Mouse (Mus musculus): ENCODE data around the gene Nrgn. TPM values are rescaled to one million over a fixed set of nuclear protein-coding genes. Genes with fewer than 3 reads are reported as not detected.

Nrgn gene
- polyA plus RNA-seq, 1 experiment, result 66.0 TPM

- Histone ChIP-seq H3K4me3 (replicated peaks; ENCODE audit: insufficient read depth, low read depth, low read length) (no peak overlapping the region), H3K27ac (ENCODE audit: insufficient read depth, low read length) (no peak overlapping the region), H3K4me1 (ENCODE audit: control insufficient read depth, insufficient read depth, low read length) (no peaks in the 10 kb centered on the region), H3K27me3 (ENCODE audit: control insufficient read depth, insufficient read depth, low read length) (no peaks in the 10 kb centered on the region)
- WGBS, result 80% methylated on average over 4 of the region's 4 CpGs
- DNase-seq, result no peak
- TF ChIP-seq CTCF (IDR thresholded peaks at IDR 0.05; ENCODE audit: borderline replicate concordance, insufficient read depth, low read depth, low read length) (no peak), POLR2A (IDR thresholded peaks at IDR 0.05; ENCODE audit: borderline replicate concordance, insufficient read depth, low read length) (no peak)
These were observed 34.0 kb upstream of the Nrgn start for GRCm38 (mm10) chr9:37586718-37587117.

- Histone ChIP-seq H3K4me1 (ENCODE audit: control insufficient read depth, insufficient read depth, low read length) (no peaks in the 10 kb centered on the region), H3K27me3 (ENCODE audit: control insufficient read depth, insufficient read depth, low read length) (no peaks in the 10 kb centered on the region), H3K4me3 (replicated peaks; ENCODE audit: insufficient read depth, low read depth, low read length) (no peak overlapping the region), H3K27ac (ENCODE audit: insufficient read depth, low read length) (no peak overlapping the region)
- no peak for DNase-seq
- WGBS, result 77% methylated on average over 5 of the region's 5 CpGs
- TF ChIP-seq POLR2A (IDR thresholded peaks at IDR 0.05; ENCODE audit: borderline replicate concordance, insufficient read depth, low read length), result no peak
- no peak for TF ChIP-seq CTCF (IDR thresholded peaks at IDR 0.05; ENCODE audit: borderline replicate concordance, insufficient read depth, low read depth, low read length)
These were observed 30.9 kb upstream of the Nrgn start for GRCm38 (mm10) chr9:37583594-37583993.

GRCm38 (mm10) chr9:37576436-37576930 is 23.8 kb upstream of the Nrgn start:
- no peak overlapping the region for H3K4me3 ChIP-seq (replicated peaks; ENCODE audit: insufficient read depth, low read depth, low read length)
- TF ChIP-seq POLR2A (IDR thresholded peaks at IDR 0.05; ENCODE audit: borderline replicate concordance, insufficient read depth, low read length) (no peak), CTCF (IDR thresholded peaks at IDR 0.05; ENCODE audit: borderline replicate concordance, insufficient read depth, low read depth, low read length) (no peak)

GRCm38 (mm10) chr9:37572204-37572876 is 19.6 kb upstream of the Nrgn start:
- Histone ChIP-seq H3K27me3 (ENCODE audit: control insufficient read depth, insufficient read depth, low read length) (no peaks in the 10 kb centered on the region), H3K4me1 (ENCODE audit: control insufficient read depth, insufficient read depth, low read length) (no peaks in the 10 kb centered on the region), H3K4me3 (replicated peaks; ENCODE audit: insufficient read depth, low read depth, low read length) (no peak overlapping the region), H3K27ac (ENCODE audit: insufficient read depth, low read length) (no peak overlapping the region)
- WGBS, result 55% methylated on average over 3 of the region's 3 CpGs
- TF ChIP-seq POLR2A (IDR thresholded peaks at IDR 0.05; ENCODE audit: borderline replicate concordance, insufficient read depth, low read length) (no peak), CTCF (IDR thresholded peaks at IDR 0.05; ENCODE audit: borderline replicate concordance, insufficient read depth, low read depth, low read length) (no peak)
- no peak for DNase-seq

More at GRCm38 (mm10) chr9:37576436-37576930, 23.8 kb upstream of the Nrgn start:
- Histone ChIP-seq H3K27me3 (ENCODE audit: control insufficient read depth, insufficient read depth, low read length) (no peaks in the 10 kb centered on the region), H3K27ac (ENCODE audit: insufficient read depth, low read length) (no peak overlapping the region), H3K4me1 (ENCODE audit: control insufficient read depth, insufficient read depth, low read length) (no peaks in the 10 kb centered on the region)
- WGBS, result 27% methylated on average over 14 of the region's 14 CpGs
- no peak for DNase-seq

GRCm38 (mm10) chr9:37569231-37569835 is 16.6 kb upstream of the Nrgn start:
- Histone ChIP-seq H3K4me3 (replicated peaks; ENCODE audit: insufficient read depth, low read depth, low read length) (no peak overlapping the region), H3K4me1 (ENCODE audit: control insufficient read depth, insufficient read depth, low read length) (no peaks in the 10 kb centered on the region), H3K27ac (ENCODE audit: insufficient read depth, low read length) (no peak overlapping the region), H3K27me3 (ENCODE audit: control insufficient read depth, insufficient read depth, low read length) (no peaks in the 10 kb centered on the region)
- TF ChIP-seq POLR2A (IDR thresholded peaks at IDR 0.05; ENCODE audit: borderline replicate concordance, insufficient read depth, low read length) (no peak), CTCF (IDR thresholded peaks at IDR 0.05; ENCODE audit: borderline replicate concordance, insufficient read depth, low read depth, low read length) (no peak)
- no peak for DNase-seq
- 88% methylated on average over 2 of the region's 2 CpGs for WGBS

- no peak overlapping the region for H3K4me3 ChIP-seq (replicated peaks; ENCODE audit: insufficient read depth, low read depth, low read length)
- H3K27me3 ChIP-seq (ENCODE audit: control insufficient read depth, insufficient read depth, low read length), result no peaks in the 10 kb centered on the region
- 54% methylated on average over 4 of the region's 4 CpGs for WGBS
- no peaks in the 10 kb centered on the region for H3K4me1 ChIP-seq (ENCODE audit: control insufficient read depth, insufficient read depth, low read length)
- no peak for DNase-seq
- H3K27ac ChIP-seq (ENCODE audit: insufficient read depth, low read length), result no peak overlapping the region
- TF ChIP-seq POLR2A (IDR thresholded peaks at IDR 0.05; ENCODE audit: borderline replicate concordance, insufficient read depth, low read length) (no peak), CTCF (IDR thresholded peaks at IDR 0.05; ENCODE audit: borderline replicate concordance, insufficient read depth, low read depth, low read length) (no peak)
These were observed 16.0 kb upstream of the Nrgn start for GRCm38 (mm10) chr9:37568605-37569214.

- TF ChIP-seq POLR2A (IDR thresholded peaks at IDR 0.05; ENCODE audit: borderline replicate concordance, insufficient read depth, low read length), result no peak
- no peak for TF ChIP-seq CTCF (IDR thresholded peaks at IDR 0.05; ENCODE audit: borderline replicate concordance, insufficient read depth, low read depth, low read length)
- Histone ChIP-seq H3K4me1 (ENCODE audit: control insufficient read depth, insufficient read depth, low read length) (no peaks in the 10 kb centered on the region), H3K4me3 (replicated peaks; ENCODE audit: insufficient read depth, low read depth, low read length) (no peak overlapping the region), H3K27me3 (ENCODE audit: control insufficient read depth, insufficient read depth, low read length) (no peaks in the 10 kb centered on the region), H3K27ac (ENCODE audit: insufficient read depth, low read length) (no peak overlapping the region)
- 34% methylated on average over 15 of the region's 15 CpGs for WGBS
- DNase-seq, result no peak
These were observed 15.3 kb upstream of the Nrgn start for GRCm38 (mm10) chr9:37567892-37568604.

Data from cerebellum, adult 2 months (tissue).